Mouse (Mus musculus): ENCODE measurements around the gene Tagln. TPM values are rescaled to one million over a fixed set of nuclear protein-coding genes. Genes with fewer than 3 reads are reported as not detected.

Gene Tagln
- polyA plus RNA-seq (2015; fragmentation: Nextera tagmentation; extraction: Ambion mirVana): 92.3 and 154 TPM in 2 replicates

GRCm38 (mm10) chr9:45935628-45936210, at the start of gene Tagln:
TSS of gene Tagln (minus strand) at chr9:45936058.
- Histone ChIP-seq H3K9ac (replicated peaks; ENCODE audit: low read length) (peak within 1 kb of the TSS; percentile 31; the same call in 1 of the 2 replicates), H3K27ac (ENCODE audit: low read length) (peak within 1 kb of the TSS; percentile 13; the same call in 1 of the 2 replicates), H3K9me3 (ENCODE audit: low read length) (no peaks in the 10 kb centered on the region), H3K4me1 (ENCODE audit: insufficient read depth, low read length) (peaks cover 18% of the 10 kb centered on the region), H3K27me3 (ENCODE audit: insufficient read depth, low read length) (0 out of 2 replicates have a peak, but pooled peaks cover 2% of the 10 kb centered on the region), H3K36me3 (ENCODE audit: insufficient read depth, low read length) (peaks cover 1% of the 10 kb centered on the region; the same call in 1 of the 2 replicates), H3K4me3 (ENCODE audit: low read length) (peak within 1 kb of the TSS; percentile 32), H3K4me2 (replicated peaks; ENCODE audit: low read depth, low read length) (peak within 1 kb of the TSS; percentile 48)
- WGBS: 10% methylated on average over 21 of the region's 21 CpGs
- ATAC-seq (ENCODE audit: low FRiP score, low TSS enrichment): peak; percentile 78

- peak overlapping the region; percentile 97 for H3K4me2 ChIP-seq (replicated peaks; ENCODE audit: low read depth, low read length)
- WGBS: under 1% methylated on average over 4 of the region's 4 CpGs
- ATAC-seq (ENCODE audit: low FRiP score, low TSS enrichment): peak; percentile 69; the same call in 1 of the 2 replicates
These were observed 49.3 kb upstream of the Tagln start for GRCm38 (mm10) chr9:45985229-45985567.

GRCm38 (mm10) chr9:45984409-45985228, 48.8 kb upstream of the Tagln start:
- Histone ChIP-seq H3K36me3 (ENCODE audit: insufficient read depth, low read length) (0 out of 2 replicates have a peak, but pooled peaks cover 3% of the 10 kb centered on the region), H3K4me3 (ENCODE audit: low read length) (peak overlapping the region; percentile 96), H3K27ac (ENCODE audit: low read length) (peak overlapping the region; percentile 96), H3K9me3 (ENCODE audit: low read length) (no peaks in the 10 kb centered on the region), H3K27me3 (ENCODE audit: insufficient read depth, low read length) (no peaks in the 10 kb centered on the region), H3K9ac (replicated peaks; ENCODE audit: low read length) (peak overlapping the region; percentile 99), H3K4me2 (replicated peaks; ENCODE audit: low read depth, low read length) (peak overlapping the region; percentile 97), H3K4me1 (ENCODE audit: insufficient read depth, low read length) (peaks cover 25% of the 10 kb centered on the region)
- under 1% methylated on average over 65 of the region's 76 CpGs for WGBS
- peak; percentile 91 for ATAC-seq (ENCODE audit: low FRiP score, low TSS enrichment)

More at GRCm38 (mm10) chr9:45985229-45985567, 49.3 kb upstream of the Tagln start:
- Histone ChIP-seq H3K9ac (replicated peaks; ENCODE audit: low read length) (peak overlapping the region; percentile 99), H3K36me3 (ENCODE audit: insufficient read depth, low read length) (0 out of 2 replicates have a peak, but pooled peaks cover 3% of the 10 kb centered on the region), H3K4me3 (ENCODE audit: low read length) (peak overlapping the region; percentile 96), H3K4me1 (ENCODE audit: insufficient read depth, low read length) (peaks cover 25% of the 10 kb centered on the region), H3K9me3 (ENCODE audit: low read length) (no peaks in the 10 kb centered on the region), H3K27ac (ENCODE audit: low read length) (peak overlapping the region; percentile 96), H3K27me3 (ENCODE audit: insufficient read depth, low read length) (no peaks in the 10 kb centered on the region)

- Histone ChIP-seq H3K4me1 (ENCODE audit: insufficient read depth, low read length) (peaks cover 25% of the 10 kb centered on the region), H3K9ac (replicated peaks; ENCODE audit: low read length) (peak overlapping the region; percentile 99), H3K4me2 (replicated peaks; ENCODE audit: low read depth, low read length) (peak overlapping the region; percentile 97), H3K27ac (ENCODE audit: low read length) (peak overlapping the region; percentile 96), H3K27me3 (ENCODE audit: insufficient read depth, low read length) (no peaks in the 10 kb centered on the region), H3K4me3 (ENCODE audit: low read length) (peak overlapping the region; percentile 96), H3K36me3 (ENCODE audit: insufficient read depth, low read length) (0 out of 2 replicates have a peak, but pooled peaks cover 3% of the 10 kb centered on the region), H3K9me3 (ENCODE audit: low read length) (no peaks in the 10 kb centered on the region)
- ATAC-seq (ENCODE audit: low FRiP score, low TSS enrichment): no peak
- under 1% methylated on average over 23 of the region's 23 CpGs for WGBS
These were observed 48.0 kb upstream of the Tagln start for GRCm38 (mm10) chr9:45983676-45984408.

GRCm38 (mm10) chr9:45981331-45981730, 45.5 kb upstream of the Tagln start:
- Histone ChIP-seq H3K4me1 (ENCODE audit: insufficient read depth, low read length) (peaks cover 25% of the 10 kb centered on the region), H3K27ac (ENCODE audit: low read length) (no peak overlapping the region), H3K36me3 (ENCODE audit: insufficient read depth, low read length) (0 out of 2 replicates have a peak, but pooled peaks cover 3% of the 10 kb centered on the region), H3K27me3 (ENCODE audit: insufficient read depth, low read length) (no peaks in the 10 kb centered on the region), H3K9me3 (ENCODE audit: low read length) (no peaks in the 10 kb centered on the region), H3K4me2 (replicated peaks; ENCODE audit: low read depth, low read length) (no peak overlapping the region), H3K9ac (replicated peaks; ENCODE audit: low read length) (no peak overlapping the region), H3K4me3 (ENCODE audit: low read length) (no peak overlapping the region)
- no peak for ATAC-seq (ENCODE audit: low FRiP score, low TSS enrichment)

GRCm38 (mm10) chr9:45980611-45981010, 44.8 kb upstream of the Tagln start:
- Histone ChIP-seq H3K4me1 (ENCODE audit: insufficient read depth, low read length) (peaks cover 25% of the 10 kb centered on the region), H3K27me3 (ENCODE audit: insufficient read depth, low read length) (no peaks in the 10 kb centered on the region), H3K4me2 (replicated peaks; ENCODE audit: low read depth, low read length) (no peak overlapping the region), H3K36me3 (ENCODE audit: insufficient read depth, low read length) (peaks cover 6% of the 10 kb centered on the region; the same call in 1 of the 2 replicates), H3K4me3 (ENCODE audit: low read length) (no peak overlapping the region), H3K9ac (replicated peaks; ENCODE audit: low read length) (no peak overlapping the region), H3K9me3 (ENCODE audit: low read length) (no peaks in the 10 kb centered on the region), H3K27ac (ENCODE audit: low read length) (no peak overlapping the region)
- ATAC-seq (ENCODE audit: low FRiP score, low TSS enrichment): no peak
- WGBS: 87% methylated on average over 1 of the region's 1 CpGs

GRCm38 (mm10) chr9:45979778-45980177, 43.9 kb upstream of the Tagln start:
- 95% methylated on average over 2 of the region's 2 CpGs for WGBS
- H3K9ac ChIP-seq (replicated peaks; ENCODE audit: low read length): no peak overlapping the region
- no peak overlapping the region for H3K27ac ChIP-seq (ENCODE audit: low read length)
- H3K9me3 ChIP-seq (ENCODE audit: low read length): no peaks in the 10 kb centered on the region
- no peak overlapping the region for H3K4me3 ChIP-seq (ENCODE audit: low read length)
- no peaks in the 10 kb centered on the region for H3K27me3 ChIP-seq (ENCODE audit: insufficient read depth, low read length)
- H3K4me2 ChIP-seq (replicated peaks; ENCODE audit: low read depth, low read length): no peak overlapping the region
- H3K36me3 ChIP-seq (ENCODE audit: insufficient read depth, low read length): peaks cover 9% of the 10 kb centered on the region
- ATAC-seq (ENCODE audit: low FRiP score, low TSS enrichment): no peak
- H3K4me1 ChIP-seq (ENCODE audit: insufficient read depth, low read length): peaks cover 25% of the 10 kb centered on the region

GRCm38 (mm10) chr9:45976884-45977283, 41.0 kb upstream of the Tagln start:
- ATAC-seq (ENCODE audit: low FRiP score, low TSS enrichment): no peak
- Histone ChIP-seq H3K4me3 (ENCODE audit: low read length) (no peak overlapping the region), H3K4me2 (replicated peaks; ENCODE audit: low read depth, low read length) (no peak overlapping the region), H3K27ac (ENCODE audit: low read length) (no peak overlapping the region), H3K36me3 (ENCODE audit: insufficient read depth, low read length) (peaks cover 27% of the 10 kb centered on the region), H3K27me3 (ENCODE audit: insufficient read depth, low read length) (no peaks in the 10 kb centered on the region), H3K9ac (replicated peaks; ENCODE audit: low read length) (no peak overlapping the region), H3K9me3 (ENCODE audit: low read length) (no peaks in the 10 kb centered on the region), H3K4me1 (ENCODE audit: insufficient read depth, low read length) (peaks cover 7% of the 10 kb centered on the region; the same call in 1 of the 2 replicates)
- WGBS: 95% methylated on average over 2 of the region's 2 CpGs

GRCm38 (mm10) chr9:45963577-45963976, 27.7 kb upstream of the Tagln start:
- Histone ChIP-seq H3K4me1 (ENCODE audit: insufficient read depth, low read length) (0 out of 2 replicates have a peak, but pooled peaks cover 3% of the 10 kb centered on the region), H3K27ac (ENCODE audit: low read length) (no peak overlapping the region), H3K27me3 (ENCODE audit: insufficient read depth, low read length) (no peaks in the 10 kb centered on the region), H3K9ac (replicated peaks; ENCODE audit: low read length) (no peak overlapping the region), H3K36me3 (ENCODE audit: insufficient read depth, low read length) (peaks cover 50% of the 10 kb centered on the region), H3K4me2 (replicated peaks; ENCODE audit: low read depth, low read length) (no peak overlapping the region), H3K4me3 (ENCODE audit: low read length) (no peak overlapping the region), H3K9me3 (ENCODE audit: low read length) (no peaks in the 10 kb centered on the region)
- whole genome bisulfite sequencing: 90% methylated on average over 6 of the region's 6 CpGs
- ATAC-seq (ENCODE audit: low FRiP score, low TSS enrichment): no peak
